Mouse (Mus musculus) kidney, postnatal 36 days (tissue): ENCODE data around the gene Tor1aip1.

Experiments
- DNase-seq, 2 experiments: peaks; one replicate each; pipeline ENCODE4 v3.0.0; 2021 to 2022; ENCODE audit warnings: mixed read lengths in 2 of 2

Gene Tor1aip1

GRCm38 (mm10) chr1:156028340-156028975 lies 7.8 kb downstream of the Tor1aip1 start:
- DNase-seq, result no peak

- no peak for DNase-seq
Measured at GRCm38 (mm10) chr1:156027849-156028248, 8.4 kb downstream of the Tor1aip1 start.

DNA sequence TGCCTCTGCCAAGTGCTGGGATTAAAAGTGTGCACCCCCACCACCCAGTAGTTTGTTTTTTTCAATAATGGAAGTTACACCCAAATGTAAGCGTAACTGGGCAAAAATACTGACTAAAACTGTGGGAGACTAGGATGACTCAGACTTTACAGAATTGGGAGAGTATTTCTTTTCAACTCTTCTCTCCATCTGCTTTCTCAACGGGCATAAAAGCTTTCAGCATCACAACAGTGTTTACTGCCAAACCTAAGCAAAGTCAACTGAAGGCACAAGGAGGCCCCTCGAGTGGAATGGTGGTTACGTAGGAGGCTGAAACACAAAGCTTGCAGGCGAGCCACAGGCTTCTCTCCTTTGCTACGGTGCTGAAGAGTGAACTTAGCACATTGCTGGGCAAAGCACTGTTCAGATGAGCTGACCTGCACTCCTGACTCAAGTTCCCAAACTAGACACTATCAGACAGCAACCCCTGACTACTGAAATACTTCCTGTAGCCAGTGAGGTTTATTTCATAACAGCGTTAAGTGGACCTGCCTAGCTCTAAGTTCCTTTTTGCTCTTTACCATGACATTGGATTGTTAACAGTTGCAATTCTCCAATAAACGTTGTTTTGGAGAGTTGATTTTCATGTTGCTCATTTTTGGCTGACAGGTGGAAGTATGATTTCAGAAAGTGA lies 11.3 kb downstream of the Tor1aip1 start:
- DNase-seq, result no peak

- DNase-seq, result no peak
Measured at GRCm38 (mm10) chr1:156020402-156020801, 15.9 kb downstream of the Tor1aip1 start.

- DNase-seq, result no peak
Measured at GRCm38 (mm10) chr1:156019800-156020199, 16.5 kb downstream of the Tor1aip1 start.

DNA sequence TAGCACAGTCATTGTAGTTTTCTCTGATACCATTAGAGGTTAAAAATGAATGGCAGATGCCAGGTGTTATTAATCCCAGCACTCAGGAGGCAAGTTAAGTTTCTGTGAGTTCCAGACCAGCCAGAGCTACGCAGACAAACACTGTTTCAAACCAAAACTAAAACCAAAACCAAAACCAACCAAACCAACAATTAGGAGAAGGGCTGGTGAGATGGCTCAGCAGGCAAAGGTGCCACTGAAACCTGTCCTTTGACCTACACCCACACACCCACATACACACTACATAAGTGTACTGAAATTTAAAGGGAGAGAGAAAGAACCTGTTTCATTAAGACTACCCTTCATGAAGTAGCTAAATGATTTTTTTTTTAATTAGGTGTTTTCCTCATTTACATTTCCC lies 27.3 kb downstream of the Tor1aip1 start:
- no peak for DNase-seq

- DNase-seq, result no peak
Measured at GRCm38 (mm10) chr1:156005906-156006305, 30.4 kb downstream of the Tor1aip1 start.

DNA sequence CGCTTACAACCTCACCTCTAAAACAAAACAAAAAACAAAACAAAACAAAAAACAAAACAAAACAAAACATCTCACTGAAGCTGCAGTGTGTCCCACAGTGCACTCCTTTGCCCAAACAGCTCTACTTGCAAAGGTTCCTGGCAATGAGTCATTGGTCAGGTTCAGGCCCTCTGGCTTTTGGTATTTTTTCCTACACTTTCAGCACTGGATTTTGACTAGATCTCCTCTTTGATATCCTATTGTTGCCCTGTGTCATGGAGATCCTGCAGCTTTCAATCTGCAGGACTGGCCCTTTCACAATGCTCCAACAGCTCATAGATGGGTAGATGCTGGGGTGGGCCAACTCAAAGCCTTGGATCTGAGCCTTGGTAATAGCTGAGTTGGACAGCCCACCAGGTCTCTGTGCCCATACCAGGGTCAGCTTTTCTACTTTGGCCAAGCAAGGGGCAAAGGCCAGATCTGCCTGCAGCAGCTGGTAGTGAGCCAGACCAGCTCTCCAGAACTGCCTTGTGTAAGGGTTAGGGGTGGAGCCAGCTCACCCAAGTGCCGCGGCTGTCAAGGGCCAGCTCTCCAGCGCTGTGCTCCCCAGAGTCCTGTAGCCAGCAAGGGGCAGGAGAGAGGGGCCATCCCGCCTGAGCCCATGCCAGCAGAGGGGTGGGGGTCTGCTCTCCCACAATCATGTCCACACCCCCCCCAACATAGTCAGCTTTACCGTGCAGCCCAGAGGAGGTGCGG lies 32.9 kb downstream of the Tor1aip1 start:
- peak; percentile 82 to 84 for DNase-seq

- DNase-seq, result no peak
Measured at GRCm38 (mm10) chr1:156002366-156002765, 33.9 kb downstream of the Tor1aip1 start.

- no peak for DNase-seq
Measured at GRCm38 (mm10) chr1:155995612-155996011, 40.7 kb downstream of the Tor1aip1 start.

DNA sequence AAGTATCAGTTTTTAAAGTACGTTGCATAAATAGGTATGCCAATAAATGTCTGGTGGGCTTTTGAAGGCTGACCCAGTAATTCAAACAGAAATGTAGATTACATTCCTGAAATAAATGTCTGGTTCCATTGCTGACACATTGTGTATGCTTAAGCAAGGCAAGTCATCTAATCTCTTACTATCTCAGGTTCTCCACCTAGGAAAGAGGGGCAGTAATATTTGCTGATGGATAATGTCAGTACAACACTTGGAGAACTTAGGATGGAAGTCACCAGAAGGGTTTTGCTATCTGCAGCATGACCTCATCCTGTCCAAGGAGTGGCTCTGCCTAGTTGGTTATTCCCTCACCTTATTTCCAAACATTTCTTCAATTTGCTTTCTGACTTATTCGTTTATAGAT lies 41.8 kb downstream of the Tor1aip1 start:
- DNase-seq, result no peak

GRCm38 (mm10) chr1:155990391-155990790 lies 45.9 kb downstream of the Tor1aip1 start:
- DNase-seq, result no peak

DNA sequence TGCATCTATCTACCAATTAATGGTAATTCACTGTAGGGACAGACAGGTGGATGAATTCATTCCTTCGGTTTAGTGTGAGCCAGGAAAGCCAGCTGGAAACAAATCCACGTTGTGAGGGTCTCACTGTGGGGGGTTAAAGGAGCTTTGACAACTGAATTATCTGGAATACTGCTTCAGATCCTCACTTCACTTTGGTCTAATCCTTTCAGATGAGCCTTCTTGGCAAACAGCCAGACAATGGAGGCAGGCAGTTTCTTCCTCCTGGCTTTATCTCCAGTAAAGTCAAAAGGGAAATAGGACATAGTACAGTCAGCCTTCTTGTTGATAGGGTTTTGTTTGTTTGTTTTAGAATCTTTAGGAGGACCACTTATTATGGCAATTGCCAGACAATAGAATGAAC lies 46.9 kb downstream of the Tor1aip1 start:
- DNase-seq, result peak in 1 of 2 experiments; percentile 38

DNA sequence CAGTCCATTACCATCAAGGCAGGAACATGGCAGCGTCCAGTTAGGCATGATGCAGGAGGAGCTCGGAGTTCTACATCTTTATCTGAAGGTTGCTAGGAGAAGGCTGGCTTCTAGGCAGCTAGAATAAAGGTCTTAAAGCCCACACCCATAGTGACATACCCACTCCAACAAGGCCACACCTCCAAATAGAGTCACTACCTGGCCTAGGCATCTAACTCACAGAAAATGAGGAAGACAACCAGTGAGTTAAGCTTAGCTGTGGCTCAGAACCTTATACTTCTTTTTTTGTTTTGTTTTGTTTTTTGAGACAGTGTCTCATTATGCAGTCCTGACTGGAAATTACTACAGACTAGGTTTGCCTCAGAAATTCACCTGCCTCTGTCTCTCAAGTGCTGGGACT lies 48.7 kb downstream of the Tor1aip1 start:
- no peak for DNase-seq

- no peak for DNase-seq
Measured at GRCm38 (mm10) chr1:155974931-155975330, 61.3 kb downstream of the Tor1aip1 start.

GRCm38 (mm10) chr1:155973719-155974379 lies 62.4 kb downstream of the Tor1aip1 start:
- peak; percentile 6 to 20 for DNase-seq

GRCm38 (mm10) chr1:155973068-155973718 lies 63.1 kb downstream of the Tor1aip1 start, which contains the start of gene Cep350:
Gene Cep350 (minus strand): TSS chr1:155973255.
- DNase-seq, result peak; percentile 98

- DNase-seq, result peak in 1 of 2 experiments; percentile 19
Measured at GRCm38 (mm10) chr1:155972146-155973067, 63.9 kb downstream of the Tor1aip1 start.
